Mouse (Mus musculus): ENCODE results near the gene Brpf1.

Gene Brpf1

DNA sequence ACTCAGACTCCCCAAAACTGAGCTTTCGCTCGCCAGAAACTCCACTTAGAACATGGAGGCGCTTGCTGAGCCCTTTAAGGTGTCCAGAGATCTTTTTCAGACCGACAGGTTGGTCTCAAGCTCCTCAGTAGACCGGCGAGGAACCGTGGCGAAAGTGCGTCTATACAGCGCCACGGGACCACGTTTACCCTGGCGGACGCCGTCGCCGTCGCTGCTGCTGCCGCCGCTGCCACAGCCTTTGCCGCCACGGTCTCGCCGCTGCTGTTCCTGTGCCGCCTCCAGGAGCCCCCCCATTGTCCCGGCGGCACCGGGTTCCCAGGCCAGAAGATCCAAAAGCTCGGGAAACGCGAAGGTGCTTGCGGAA is at the start of gene Brpf1:
TSS of gene Brpf1 (plus strand) at position 152 of the 364 bp plus-strand sequence.
- no peak for DNase-seq (ENCODE audit: low spot score)

GRCm38 (mm10) chr6:113261174-113261858 is 45.6 kb upstream of the Brpf1 start:
- DNase-seq (ENCODE audit: low spot score): no peak

- no peak for DNase-seq (ENCODE audit: low spot score)
Observed at GRCm38 (mm10) chr6:113263531-113263930, 43.4 kb upstream of the Brpf1 start.

DNA sequence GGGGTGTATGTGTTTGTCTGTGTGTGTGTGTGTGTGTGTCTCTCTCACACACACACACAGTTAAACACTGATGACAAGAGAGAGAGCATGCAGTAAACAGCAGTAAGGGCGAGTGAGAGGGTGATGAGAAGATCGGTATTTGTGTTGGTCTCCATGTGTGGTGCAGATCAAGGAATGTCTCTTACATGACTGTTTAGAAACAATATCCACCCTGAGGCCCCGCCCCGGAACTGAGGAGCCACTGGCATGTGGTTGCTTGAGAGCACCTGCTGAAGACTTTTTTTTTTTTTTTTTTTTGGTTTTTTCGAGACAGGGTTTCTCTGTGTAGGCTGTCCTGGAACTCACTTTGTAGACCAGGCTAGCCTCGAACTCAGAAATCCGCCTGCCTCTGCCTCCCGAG is 42.5 kb upstream of the Brpf1 start:
- DNase-seq (ENCODE audit: low spot score): no peak

DNA sequence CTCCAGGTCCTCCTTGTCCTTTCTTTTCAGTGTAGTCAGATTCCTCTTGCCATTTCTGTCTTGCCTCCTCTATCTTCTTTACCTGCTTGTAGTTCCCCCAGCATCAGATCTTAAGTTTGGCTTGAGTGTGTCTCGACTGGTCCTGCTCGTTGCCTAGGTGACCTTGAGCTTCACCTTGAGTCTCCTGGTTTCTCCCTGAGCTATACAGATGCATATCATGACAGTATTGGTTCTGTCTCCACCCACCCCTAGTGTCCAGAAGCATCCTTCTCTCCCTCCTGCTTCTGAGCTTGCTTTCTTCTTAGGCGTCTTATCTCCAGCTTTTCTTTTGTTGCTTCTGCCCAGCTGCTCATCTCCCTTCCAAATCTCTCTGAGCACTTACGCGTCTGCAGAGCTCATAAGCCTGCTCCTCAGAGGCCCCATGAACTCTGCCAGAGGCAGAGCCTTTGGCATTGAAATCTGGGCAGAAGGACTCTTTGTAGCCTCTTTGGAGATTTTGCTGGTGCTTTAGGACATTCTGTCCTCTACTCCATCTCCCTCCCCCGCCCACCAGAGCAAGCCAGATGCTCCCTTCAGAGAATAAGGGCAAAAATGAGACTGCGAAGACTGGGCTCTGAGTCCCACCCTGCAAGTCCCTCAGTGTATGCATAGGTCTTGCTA is 39.8 kb upstream of the Brpf1 start:
- DNase-seq (ENCODE audit: low spot score): no peak

DNA sequence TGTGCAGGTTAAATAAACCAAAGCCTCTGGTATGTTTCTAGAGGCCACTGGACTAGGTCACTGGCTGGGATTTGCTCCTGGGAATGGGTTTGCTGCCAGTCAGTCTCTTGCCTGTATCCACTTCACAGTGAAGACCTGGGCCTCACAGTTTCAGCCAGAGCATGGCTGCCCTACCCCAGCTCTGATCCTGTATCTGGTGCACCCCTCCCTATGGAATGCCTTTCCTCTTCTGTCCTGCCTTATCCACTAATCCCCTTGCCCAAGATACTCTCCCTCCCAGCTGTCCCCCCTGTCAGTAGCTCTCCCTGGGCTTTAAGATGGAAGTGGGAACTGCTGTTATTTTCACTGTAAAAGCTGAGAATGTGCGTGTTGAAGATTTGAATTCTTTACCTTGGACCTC is 38.9 kb upstream of the Brpf1 start:
- no peak for DNase-seq (ENCODE audit: low spot score)

- DNase-seq (ENCODE audit: low spot score): no peak
Observed at GRCm38 (mm10) chr6:113272365-113272764, 34.6 kb upstream of the Brpf1 start.

DNA sequence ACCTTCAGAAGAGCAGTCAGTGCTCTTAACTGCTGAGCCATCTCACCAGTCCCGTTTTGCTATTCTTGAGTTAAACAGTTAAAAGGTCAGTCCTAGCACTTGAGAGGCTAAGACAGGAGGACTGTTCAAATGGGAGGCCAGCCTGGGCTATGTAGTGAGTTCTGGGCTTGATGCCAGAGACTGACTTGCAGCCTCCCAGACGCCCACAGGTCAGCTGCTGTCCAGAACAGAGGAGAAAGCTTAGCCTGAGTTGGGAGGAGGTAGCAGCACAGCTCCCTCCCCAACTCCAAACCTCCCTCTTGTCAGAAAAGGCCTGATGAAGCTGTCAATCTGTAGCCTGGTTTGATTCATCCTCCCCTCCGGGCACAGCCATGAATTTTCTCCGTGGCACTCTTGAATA is 30.1 kb upstream of the Brpf1 start:
- DNase-seq (ENCODE audit: low spot score): peak; percentile 31

DNA sequence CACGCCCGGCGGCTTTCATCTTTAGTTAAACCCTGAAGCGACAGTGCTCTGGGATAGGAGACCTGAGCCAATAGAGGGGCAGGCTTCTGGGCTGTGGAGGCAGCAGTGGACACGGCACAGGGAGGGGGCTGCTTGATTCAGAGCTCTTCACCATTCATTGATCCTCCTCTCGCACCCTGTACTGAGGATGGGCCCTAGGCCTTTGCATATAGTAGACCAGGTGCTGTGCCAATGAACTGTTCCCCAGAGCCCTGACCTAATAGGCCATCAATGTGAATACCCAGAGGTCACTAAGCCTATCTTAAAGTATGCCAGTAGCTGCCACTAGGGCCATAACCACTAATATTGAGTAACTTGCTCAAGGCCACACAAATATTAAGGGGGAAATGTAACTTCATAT is 25.3 kb upstream of the Brpf1 start:
- no peak for DNase-seq (ENCODE audit: low spot score)

GRCm38 (mm10) chr6:113282101-113282802 is 24.7 kb upstream of the Brpf1 start, which contains the start of gene Cpne9:
TSS of gene Cpne9 (plus strand) at chr6:113282307.
- peak; percentile 21 for DNase-seq (ENCODE audit: low spot score)

GRCm38 (mm10) chr6:113282969-113283368 is 24.0 kb upstream of the Brpf1 start:
- no peak for DNase-seq (ENCODE audit: low spot score)

DNA sequence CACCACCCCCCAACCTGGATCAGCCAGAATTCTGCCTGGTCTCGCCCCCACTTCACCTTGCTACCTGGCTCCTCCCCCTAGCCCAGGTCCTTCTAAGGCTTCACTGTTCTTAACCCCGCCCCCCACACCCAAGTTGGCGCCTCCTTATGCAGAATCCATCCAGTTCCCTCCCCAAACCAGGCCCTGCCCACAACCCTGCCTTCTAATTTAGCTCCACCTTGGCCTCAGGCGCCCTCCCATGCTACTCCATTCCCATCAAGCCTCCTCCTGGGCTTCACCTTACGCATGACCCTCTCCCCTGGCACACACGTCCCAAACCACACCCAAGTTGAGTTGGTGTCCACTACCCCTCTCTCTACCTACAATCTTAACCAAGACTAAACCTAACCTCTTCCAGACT is 23.4 kb upstream of the Brpf1 start:
- DNase-seq (ENCODE audit: low spot score): no peak

GRCm38 (mm10) chr6:113284931-113285330 is 22.0 kb upstream of the Brpf1 start:
- no peak for DNase-seq (ENCODE audit: low spot score)

DNA sequence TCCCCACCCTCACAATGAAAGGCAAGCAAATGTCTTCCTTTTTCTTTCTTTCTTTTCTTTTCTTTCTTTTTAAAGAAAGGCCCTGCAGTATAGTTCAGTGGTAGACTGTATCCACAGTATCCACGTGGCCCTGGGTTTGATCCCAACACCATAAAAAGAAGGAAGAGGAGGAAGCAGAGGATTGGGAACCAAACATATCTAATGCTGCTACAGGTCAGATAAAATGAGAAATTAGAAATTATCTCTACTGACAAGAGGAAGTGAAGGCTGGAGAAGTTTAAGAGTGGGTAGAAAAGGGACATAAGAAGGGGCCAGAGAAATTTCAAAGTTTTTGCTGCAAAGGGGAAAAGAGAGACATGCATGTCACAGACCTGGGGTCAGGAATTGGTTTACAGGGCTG is 20.6 kb upstream of the Brpf1 start:
- DNase-seq (ENCODE audit: low spot score): no peak

GRCm38 (mm10) chr6:113287236-113287635 is 19.7 kb upstream of the Brpf1 start:
- DNase-seq (ENCODE audit: low spot score): no peak

GRCm38 (mm10) chr6:113289346-113289745 is 17.6 kb upstream of the Brpf1 start:
- no peak for DNase-seq (ENCODE audit: low spot score)

- no peak for DNase-seq (ENCODE audit: low spot score)
Observed at GRCm38 (mm10) chr6:113290346-113290745, 16.6 kb upstream of the Brpf1 start.

- DNase-seq (ENCODE audit: low spot score): no peak
Observed at GRCm38 (mm10) chr6:113292938-113293337, 14.0 kb upstream of the Brpf1 start.

- DNase-seq (ENCODE audit: low spot score): no peak
Observed at GRCm38 (mm10) chr6:113296046-113296445, 10.9 kb upstream of the Brpf1 start.

- DNase-seq (ENCODE audit: low spot score): no peak
Observed at GRCm38 (mm10) chr6:113296639-113297038, 10.3 kb upstream of the Brpf1 start.

GRCm38 (mm10) chr6:113301350-113301749 is 5.6 kb upstream of the Brpf1 start:
- DNase-seq (ENCODE audit: low spot score): no peak

GRCm38 (mm10) chr6:113302258-113302657 is 4.7 kb upstream of the Brpf1 start:
- DNase-seq (ENCODE audit: low spot score): no peak

DNA sequence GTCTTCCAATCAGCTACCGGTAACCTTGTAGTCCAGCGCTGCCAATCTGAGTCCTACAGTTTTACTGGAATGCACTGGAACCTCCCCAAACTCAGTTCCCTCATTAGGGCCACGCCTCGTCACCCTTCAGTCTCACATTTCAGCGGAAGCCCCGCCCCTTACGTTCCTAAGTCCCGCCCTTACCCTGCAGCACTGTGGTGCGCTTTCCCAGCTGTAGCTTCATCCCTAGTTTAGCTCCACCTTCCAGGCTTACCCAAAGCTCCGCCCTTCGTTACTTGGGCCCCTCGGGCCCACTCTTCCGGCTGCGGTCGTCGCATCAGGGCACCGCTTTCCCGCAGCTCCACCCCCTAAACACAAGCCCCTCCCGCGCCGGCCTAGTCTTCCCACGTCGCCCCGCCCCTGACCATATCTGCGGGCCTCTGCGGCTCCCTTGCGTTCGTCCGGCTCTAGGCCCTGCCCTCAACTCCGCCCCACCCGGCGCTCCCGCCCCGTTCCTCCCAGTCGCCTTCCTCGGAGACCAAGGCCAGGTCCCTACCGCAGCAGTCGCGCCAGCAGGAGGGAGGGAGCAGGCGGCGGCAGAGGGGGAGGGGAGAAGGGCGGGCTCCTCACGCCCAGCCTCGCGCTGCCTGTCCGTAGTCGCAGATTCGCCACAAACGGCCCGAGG is 483 bp upstream of the Brpf1 start:
- DNase-seq (ENCODE audit: low spot score): peak; percentile 99
